Mouse (Mus musculus) bone marrow, adult 2 months (tissue): Measurements from ENCODE around the gene Tcf25. TPM values are rescaled to one million over a fixed set of nuclear protein-coding genes. Genes with fewer than 3 reads are reported as not detected.

ENCODE experiments used
- H3K27ac ChIP-seq: fragments of 200-500 bp; 2 replicates; pipeline ENCODE4 v1.5.1; 2012; ENCODE audit warnings: low read depth, mild to moderate bottlenecking, control low read depth, inconsistent platforms, low read length; ENCODE audit not compliant: control insufficient read depth, poor library complexity, insufficient read depth
- H3K4me1 ChIP-seq: fragments of 200-500 bp; 2 replicates; pipeline ENCODE4 v1.6.1; 2011; ENCODE audit warnings: low read length; ENCODE audit not compliant: control insufficient read depth, insufficient read depth
- H3K4me3 ChIP-seq: fragments of 200-500 bp; replicated peaks from 2 replicates; pipeline ENCODE3; 2011; ENCODE audit warnings: mild to moderate bottlenecking, low read depth, low read length, control low read depth; ENCODE audit not compliant: control insufficient read depth
- CTCF ChIP-seq: fragments of 200-500 bp; IDR thresholded peaks from 2 replicates; pipeline ENCODE4 v1.5.1; 2011; ENCODE audit warnings: low read length, control low read depth; ENCODE audit not compliant: control insufficient read depth, insufficient read depth
- POLR2A ChIP-seq: fragments of 200-500 bp; IDR thresholded peaks from 2 replicates; pipeline ENCODE4 v1.6.1; 2011; ENCODE audit warnings: low read depth, mild to moderate bottlenecking, control low read depth, low read length, borderline replicate concordance; ENCODE audit not compliant: control insufficient read depth
- WGBS: fragments of 180-500 bp; shearing (Covaris S2); methylation state at CpG from one replicate; pipeline ENCODE4 v1.1.7; 2018; 5-methylcytosine and 5-hydroxymethylcytosine counted together
- polyA plus RNA-seq: library from polyadenylated mRNA; stranded (reverse); fragments of >200 nt; gene quantifications from 2 replicates; pipeline ENCODE4 v1.2.4, GENCODE M21; 2011; ENCODE audit warnings: low replicate concordance; ENCODE audit not compliant: missing spikeins, insufficient read depth, insufficient read length

Tcf25 gene
- polyA plus RNA-seq, 1 experiment, result 310 TPM

DNA sequence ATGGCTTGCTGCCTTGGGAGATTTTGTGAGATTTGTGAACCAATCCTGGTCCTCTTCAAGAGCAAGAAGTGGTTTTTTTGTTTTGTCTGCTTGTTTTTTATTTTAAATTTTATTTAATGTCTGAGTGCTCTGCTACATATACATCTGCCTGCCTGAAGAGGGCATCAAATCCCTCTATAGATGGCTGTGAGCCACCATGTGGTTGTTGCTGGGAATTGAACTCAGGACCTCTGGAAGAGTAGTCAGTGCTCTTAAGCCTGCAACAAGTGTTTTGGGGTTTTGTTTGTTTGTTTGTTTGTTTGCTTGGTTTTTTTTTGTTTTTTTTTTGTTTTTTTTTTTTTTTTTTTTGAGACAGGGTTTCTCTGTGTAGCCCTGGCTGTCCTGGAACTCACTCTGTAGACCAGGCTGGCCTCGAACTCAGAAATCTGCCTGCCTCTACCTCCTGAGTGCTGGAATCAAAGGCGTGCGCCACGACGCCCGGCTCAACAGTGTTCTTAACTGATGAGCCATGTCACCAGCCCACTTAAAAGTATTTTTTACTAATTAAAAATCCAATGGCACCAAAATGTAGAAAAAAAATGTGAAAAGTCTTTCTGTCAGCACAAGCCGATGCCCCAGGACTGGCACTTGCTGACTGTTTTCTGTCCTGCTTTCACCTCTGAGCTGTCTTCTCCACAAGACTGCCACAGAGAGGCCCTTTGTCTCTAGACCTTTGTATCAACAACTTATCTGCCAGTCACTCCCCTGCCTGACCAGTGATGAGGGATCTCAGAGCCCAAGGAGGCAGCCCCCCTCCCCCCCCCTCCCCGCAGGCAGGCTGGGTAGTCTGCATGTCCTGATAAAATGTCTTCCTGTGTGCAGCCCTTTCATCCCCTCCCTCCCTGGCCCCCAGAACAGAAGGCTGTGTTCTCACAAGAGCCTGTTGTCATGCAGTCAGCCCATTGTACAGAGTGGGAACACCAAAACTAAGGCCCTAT, 42.7 kb downstream of the Tcf25 start:
- Histone ChIP-seq H3K4me3 (no peak overlapping the region), H3K27ac (no peak overlapping the region), H3K4me1 (no peaks in the 10 kb centered on the region; the same call in none of the 2 replicates)
- 54% methylated on average over 8 of the region's 8 CpGs for WGBS
- TF ChIP-seq POLR2A (no peak), CTCF (no peak)

DNA sequence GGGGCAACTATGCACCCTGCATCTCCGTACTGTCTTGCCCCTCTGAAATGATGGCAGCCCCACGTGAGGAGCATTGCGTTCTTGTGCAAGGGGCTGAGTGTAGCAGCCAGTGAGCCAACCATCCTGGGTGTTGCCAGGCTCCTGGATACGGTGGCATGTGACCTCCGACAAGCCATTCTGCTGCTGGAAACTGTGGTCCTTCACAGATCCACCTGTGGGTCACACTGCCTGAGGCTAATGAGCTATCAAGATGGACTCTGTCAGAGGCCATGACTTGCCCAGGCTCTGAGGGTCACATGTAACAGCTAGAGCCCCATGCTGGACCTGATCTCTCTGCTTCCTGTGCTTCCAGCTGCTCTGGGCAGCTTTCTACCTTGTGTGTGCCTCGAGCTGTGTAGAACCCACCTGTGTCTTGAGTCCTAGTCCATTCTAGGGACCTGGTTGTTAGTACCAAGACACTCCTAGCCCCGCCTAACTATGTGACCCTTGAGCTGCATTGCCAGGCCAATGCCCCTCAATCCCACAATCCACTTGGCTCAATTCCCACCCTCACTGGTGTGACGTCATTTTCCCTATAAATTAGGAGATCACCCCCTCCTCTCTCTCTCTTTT, 43.5 kb downstream of the Tcf25 start:
- H3K4me3 ChIP-seq, result no peak overlapping the region
- TF ChIP-seq CTCF (no peak), POLR2A (no peak)
- WGBS, result 73% methylated on average over 8 of the region's 8 CpGs
- no peaks in the 10 kb centered on the region; the same call in 1 of the 2 replicates for H3K4me1 ChIP-seq
- no peak overlapping the region for H3K27ac ChIP-seq

DNA sequence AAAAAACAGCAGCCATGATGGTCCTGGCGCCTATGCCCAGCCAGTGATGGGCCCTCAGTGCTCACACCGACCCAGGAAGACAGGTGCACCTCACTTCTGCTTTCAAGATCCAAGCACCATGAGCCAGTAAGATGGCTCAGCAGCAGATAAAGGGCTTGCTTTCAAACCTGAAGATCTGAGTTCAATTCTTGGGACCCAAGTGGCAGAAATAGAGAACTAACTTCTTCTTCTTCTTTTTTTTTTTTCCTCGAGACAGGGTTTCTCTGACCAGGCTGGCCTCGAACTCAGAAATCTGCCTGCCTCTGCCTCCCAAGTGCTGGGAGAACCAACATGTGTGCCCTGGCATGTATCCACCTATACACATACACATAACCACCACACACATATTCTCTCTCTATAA, 46.2 kb downstream of the Tcf25 start:
- Histone ChIP-seq H3K27ac (no peak overlapping the region), H3K4me1 (no peaks in the 10 kb centered on the region), H3K4me3 (no peak overlapping the region)
- WGBS, result 41% methylated on average over 4 of the region's 4 CpGs
- TF ChIP-seq CTCF (no peak), POLR2A (no peak)

DNA sequence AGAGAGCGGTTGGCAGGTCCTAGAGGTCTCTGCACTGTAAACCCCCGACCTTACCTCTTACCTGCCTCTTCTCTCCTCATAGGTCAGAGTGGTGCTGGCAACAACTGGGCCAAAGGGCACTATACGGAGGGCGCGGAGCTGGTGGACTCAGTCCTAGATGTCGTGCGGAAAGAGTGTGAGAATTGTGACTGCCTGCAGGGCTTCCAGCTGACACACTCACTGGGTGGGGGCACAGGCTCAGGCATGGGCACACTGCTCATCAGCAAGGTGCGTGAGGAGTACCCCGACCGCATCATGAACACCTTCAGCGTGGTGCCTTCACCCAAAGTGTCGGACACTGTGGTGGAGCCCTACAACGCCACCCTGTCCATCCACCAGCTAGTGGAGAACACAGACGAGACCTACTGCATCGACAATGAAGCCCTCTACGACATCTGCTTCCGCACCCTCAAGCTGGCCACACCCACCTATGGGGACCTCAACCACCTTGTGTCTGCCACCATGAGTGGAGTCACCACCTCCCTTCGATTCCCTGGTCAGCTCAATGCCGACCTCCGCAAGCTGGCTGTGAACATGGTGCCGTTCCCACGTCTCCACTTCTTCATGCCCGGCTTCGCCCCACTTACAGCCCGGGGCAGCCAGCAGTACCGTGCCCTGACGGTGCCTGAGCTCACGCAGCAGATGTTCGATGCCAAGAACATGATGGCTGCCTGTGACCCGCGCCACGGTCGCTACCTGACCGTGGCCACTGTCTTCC, 47.1 kb downstream of the Tcf25 start:
- no peak overlapping the region for H3K27ac ChIP-seq
- H3K4me3 ChIP-seq, result no peak overlapping the region
- no peaks in the 10 kb centered on the region for H3K4me1 ChIP-seq
- no peak for TF ChIP-seq CTCF
- TF ChIP-seq POLR2A, result no peak
- 92% methylated on average over 34 of the region's 34 CpGs for WGBS

DNA sequence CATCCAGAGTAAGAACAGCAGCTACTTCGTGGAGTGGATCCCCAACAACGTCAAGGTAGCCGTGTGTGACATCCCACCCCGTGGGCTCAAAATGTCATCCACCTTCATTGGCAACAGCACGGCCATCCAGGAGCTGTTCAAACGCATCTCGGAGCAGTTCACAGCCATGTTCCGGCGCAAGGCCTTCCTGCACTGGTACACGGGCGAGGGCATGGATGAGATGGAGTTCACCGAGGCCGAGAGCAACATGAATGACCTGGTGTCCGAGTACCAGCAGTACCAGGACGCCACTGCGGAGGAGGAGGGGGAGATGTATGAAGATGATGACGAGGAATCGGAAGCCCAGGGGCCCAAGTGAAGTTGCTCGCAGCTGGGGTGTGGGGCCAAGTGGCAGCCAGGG, 47.8 kb downstream of the Tcf25 start:
- TF ChIP-seq CTCF (no peak), POLR2A (no peak)
- no peaks in the 10 kb centered on the region for H3K4me1 ChIP-seq
- no peak overlapping the region for H3K4me3 ChIP-seq
- WGBS, result 87% methylated on average over 19 of the region's 19 CpGs
- no peak overlapping the region; the same call in 1 of the 2 replicates for H3K27ac ChIP-seq

DNA sequence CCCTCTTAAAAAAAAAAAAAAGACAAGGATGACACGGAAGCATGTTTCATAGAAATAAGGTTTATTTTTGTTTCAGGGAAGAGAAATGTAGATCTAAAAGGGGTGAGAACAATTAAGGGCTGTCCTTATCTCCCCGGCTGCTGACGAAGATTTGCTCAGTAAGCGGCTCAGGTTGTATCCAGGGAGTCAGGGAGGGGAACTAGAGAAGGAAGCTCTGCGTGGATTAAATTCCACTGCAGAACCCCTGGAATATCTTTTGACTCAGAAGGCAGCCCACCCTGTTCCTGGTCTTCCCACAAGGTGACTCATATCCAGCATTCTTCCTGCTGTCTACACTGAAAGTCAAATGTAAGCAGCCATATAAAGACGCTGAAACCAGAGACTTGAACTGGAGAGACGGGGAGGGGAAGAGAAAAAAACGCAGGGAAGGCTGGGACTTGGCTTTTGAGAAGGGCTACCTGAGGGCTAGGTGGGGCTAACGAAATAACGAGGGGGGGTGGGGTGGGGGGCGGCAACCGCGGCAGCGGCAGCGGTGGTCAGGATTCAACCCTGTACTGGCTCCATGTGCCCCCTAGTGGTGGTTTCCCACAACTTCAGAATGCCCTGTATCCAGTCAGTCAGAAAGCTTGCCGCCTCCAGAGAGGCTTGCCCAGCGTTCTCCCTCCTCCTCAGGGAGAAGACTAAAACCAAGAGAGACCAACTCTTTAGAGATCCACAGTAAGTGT, 48.7 kb downstream of the Tcf25 start:
- Histone ChIP-seq H3K4me1 (no peaks in the 10 kb centered on the region), H3K4me3 (no peak overlapping the region), H3K27ac (no peak overlapping the region)
- TF ChIP-seq CTCF (peak; percentile 54), POLR2A (no peak)
- 14% methylated on average over 17 of the region's 17 CpGs for WGBS

DNA sequence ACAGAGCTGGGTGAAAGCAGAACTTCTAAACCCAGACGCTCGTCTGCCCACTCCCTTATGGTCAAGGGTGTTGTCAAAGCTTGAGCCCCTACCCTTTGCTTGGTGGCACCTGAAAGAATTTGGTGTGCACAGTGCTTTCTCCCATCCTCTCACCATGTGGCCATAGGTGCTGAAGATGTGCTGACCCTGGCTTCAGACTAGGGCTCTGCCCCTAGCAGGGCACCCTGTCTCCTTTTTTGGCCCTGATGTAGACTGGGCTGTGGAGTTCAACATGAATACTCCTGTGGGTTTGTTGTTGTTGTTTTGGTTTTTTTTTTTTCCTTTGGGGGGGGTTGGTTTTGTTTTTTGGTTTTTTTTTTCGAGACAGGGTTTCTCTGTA, 49.2 kb downstream of the Tcf25 start:
- H3K27ac ChIP-seq, result no peak overlapping the region
- H3K4me3 ChIP-seq, result no peak overlapping the region
- TF ChIP-seq CTCF (no peak), POLR2A (no peak)
- WGBS, result 45% methylated on average over 3 of the region's 3 CpGs
- H3K4me1 ChIP-seq, result no peaks in the 10 kb centered on the region

DNA sequence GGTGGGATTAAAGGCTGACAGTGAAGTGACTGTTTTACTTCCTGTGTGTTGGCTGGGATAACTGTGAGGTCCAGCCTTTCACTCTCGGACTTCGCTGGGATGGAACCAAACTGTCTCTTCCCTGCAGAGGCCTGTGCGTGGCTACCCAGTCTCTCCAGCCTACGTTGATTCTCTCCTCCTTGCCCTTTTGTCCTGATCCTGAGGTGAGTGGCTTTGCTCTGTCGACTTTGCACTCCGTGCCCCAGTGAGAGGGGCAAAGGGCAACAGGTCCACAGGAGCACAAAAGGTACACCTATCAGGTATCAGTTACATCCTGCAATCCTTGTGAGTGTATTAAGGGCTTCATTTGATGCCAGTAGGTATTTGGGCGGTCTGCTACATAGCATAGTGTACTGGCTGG, 49.9 kb downstream of the Tcf25 start, which contains the start of gene Def8:
Def8 (plus strand) TSS at position 87 of the 400 bp plus-strand sequence.
- TF ChIP-seq CTCF (no peak), POLR2A (no peak)
- Histone ChIP-seq H3K4me3 (no peak within 1 kb of the TSS), H3K4me1 (no peaks in the 10 kb centered on the region), H3K27ac (no peak within 1 kb of the TSS)
- 85% methylated on average over 7 of the region's 7 CpGs for WGBS
